Mouse (Mus musculus): ENCODE measurements around the gene Ankrd42. TPM values are rescaled to one million over a fixed set of nuclear protein-coding genes. Genes with fewer than 3 reads are reported as not detected.

The Ankrd42 gene
- 0.36 and 1.1 TPM in 2 replicates for total RNA-seq (2023)

GRCm38 (mm10) chr7:92637021-92637625, at the start of gene Ankrd42:
Ankrd42 (minus strand) TSS chr7:92637142.

GRCm38 (mm10) chr7:92669507-92670471, 32.8 kb upstream of the Ankrd42 start, which contains the start of gene Pcf11:
Pcf11 (minus strand) TSS chr7:92669934.

GRCm38 (mm10) chr7:92560986-92561876, 75.7 kb downstream of the Ankrd42 start, which contains the start of gene Ccdc90b:
Ccdc90b (plus strand) TSS chr7:92561149.

Other genes with a start within 250 kb of the Ankrd42 start
- 2.2 and 2.9 TPM in 2 replicates for gene Ccdc90b, start 76.0 kb downstream of the Ankrd42 start, total RNA-seq (2023)
- 174 and 187 TPM in 2 replicates for gene Pcf11, start 32.8 kb upstream of the Ankrd42 start, total RNA-seq (2023)
- not detected in 2 replicates for gene Rab30, start 104.5 kb upstream of the Ankrd42 start, total RNA-seq (2023)
- gene Ddias, start 237.1 kb upstream of the Ankrd42 start, total RNA-seq (2023), result 4.9 and 6.0 TPM in 2 replicates
- 21.6 and 21.7 TPM in 2 replicates for gene Prcp, start 237.3 kb upstream of the Ankrd42 start, total RNA-seq (2023)

Measured in neutrophil, adult 65 days (primary cell).